Mouse (Mus musculus) small intestine, adult 2 months (tissue): ENCODE data around the gene Pmepa1. TPM values are rescaled to one million over a fixed set of nuclear protein-coding genes. Genes with fewer than 3 reads are reported as not detected.

Experiments
- H3K27ac ChIP-seq: fragments of 200-500 bp; 2 replicates; pipeline ENCODE4 v1.5.1; 2012; ENCODE audit warnings: low read depth, low read length, control low read depth, inconsistent platforms; ENCODE audit not compliant: insufficient read depth
- H3K27me3 ChIP-seq: fragments of 200-500 bp; 2 replicates; pipeline ENCODE4 v1.6.1; 2012; ENCODE audit warnings: mild to moderate bottlenecking, moderate library complexity, low read length, inconsistent platforms; ENCODE audit not compliant: control insufficient read depth, insufficient read depth
- H3K36me3 ChIP-seq: fragments of 200-500 bp; 2 replicates; pipeline ENCODE4 v1.6.1; 2012; ENCODE audit warnings: mild to moderate bottlenecking, low read length, control low read depth, inconsistent platforms; ENCODE audit not compliant: control insufficient read depth, insufficient read depth
- H3K4me1 ChIP-seq: fragments of 200-500 bp; 2 replicates; pipeline ENCODE4 v1.6.1; 2012; ENCODE audit warnings: low read length, inconsistent platforms, mixed read lengths; ENCODE audit not compliant: control insufficient read depth, insufficient read depth, insufficient read length
- H3K4me3 ChIP-seq: fragments of 200-500 bp; 2 replicates; pipeline ENCODE4 v1.5.1; 2012; ENCODE audit warnings: low read depth, mild to moderate bottlenecking, control low read depth, inconsistent platforms, low read length, moderate library complexity
- CTCF ChIP-seq: fragments of 200-500 bp; IDR thresholded peaks from 2 replicates; pipeline ENCODE4 v1.5.1; 2012; ENCODE audit warnings: low read depth, mild to moderate bottlenecking, control low read depth, inconsistent platforms, low read length, moderate library complexity, mixed read lengths; ENCODE audit not compliant: insufficient replicate concordance, insufficient read length; ENCODE audit errors: extremely low read depth
- POLR2A ChIP-seq: fragments of 200-500 bp; IDR thresholded peaks from 2 replicates; pipeline ENCODE4 v1.6.1; 2012; ENCODE audit warnings: low read depth, mild to moderate bottlenecking, control low read depth, inconsistent platforms, low read length, moderate library complexity
- WGBS: fragments of 180-500 bp; shearing (Covaris S2); methylation state at CpG from one replicate; pipeline ENCODE4 v1.1.7; 2018; 5-methylcytosine and 5-hydroxymethylcytosine counted together
- polyA plus RNA-seq: library from polyadenylated mRNA; depleted of rRNA; stranded (reverse); fragments of >200 nt; gene quantifications from 2 replicates; pipeline ENCODE4 v1.2.3, GENCODE M21; 2012

Gene Pmepa1
- polyA plus RNA-seq, 1 experiment, result 93.7 TPM

- 68% methylated on average over 26 of the region's 26 CpGs for WGBS
- Histone ChIP-seq H3K4me1 (peaks cover 43% of the 10 kb centered on the region), H3K36me3 (no peaks in the 10 kb centered on the region), H3K27me3 (no peaks in the 10 kb centered on the region), H3K27ac (no peak overlapping the region), H3K4me3 (no peak overlapping the region)
- no peak for TF ChIP-seq POLR2A
- no peak for TF ChIP-seq CTCF
Measured at GRCm38 (mm10) chr2:173253761-173254662, 22.3 kb downstream of the Pmepa1 start.

DNA sequence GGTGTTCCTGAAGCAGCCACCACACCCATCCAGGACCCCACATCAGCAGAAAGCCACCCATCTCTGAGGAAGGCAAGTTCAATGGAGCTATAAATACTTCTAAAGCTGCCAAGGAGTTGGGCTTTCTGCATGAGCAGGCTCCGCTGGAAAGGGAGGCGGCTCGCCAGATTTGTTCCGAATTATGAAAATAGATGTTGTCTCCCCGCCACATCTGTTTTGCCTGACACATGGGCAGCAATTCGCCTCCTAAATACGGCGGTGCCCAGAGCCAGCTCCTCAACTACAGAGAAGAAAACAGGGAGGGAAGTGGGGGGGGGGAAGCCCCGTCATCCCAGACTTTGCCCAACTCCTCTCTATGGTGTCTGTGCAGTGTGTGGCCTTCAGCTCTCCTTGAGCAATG is 24.7 kb downstream of the Pmepa1 start:
- Histone ChIP-seq H3K36me3 (no peaks in the 10 kb centered on the region), H3K4me1 (peaks cover 30% of the 10 kb centered on the region), H3K27ac (no peak overlapping the region), H3K4me3 (no peak overlapping the region), H3K27me3 (no peaks in the 10 kb centered on the region)
- TF ChIP-seq CTCF, result no peak
- 64% methylated on average over 9 of the region's 9 CpGs for WGBS

DNA sequence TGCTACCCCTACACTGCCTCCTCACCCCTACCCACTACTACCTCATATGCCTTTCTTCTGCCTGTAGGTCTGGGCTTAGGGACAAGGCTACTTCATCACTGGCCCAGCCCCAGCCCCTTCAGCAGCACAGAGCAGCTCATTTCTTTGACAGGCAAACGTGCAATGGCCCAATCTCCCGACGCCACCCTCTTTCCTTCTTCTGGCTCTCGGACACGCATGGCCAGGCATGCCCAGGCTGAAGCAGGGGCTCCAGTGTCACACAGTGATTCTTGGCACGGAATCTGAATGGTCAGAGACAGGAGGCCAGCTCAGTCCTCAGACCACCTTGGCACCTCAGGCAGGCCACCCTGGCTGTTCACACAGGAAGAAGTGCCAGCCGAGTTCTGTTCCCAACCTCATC is 25.2 kb downstream of the Pmepa1 start:
- WGBS, result 78% methylated on average over 7 of the region's 7 CpGs
- H3K36me3 ChIP-seq, result no peaks in the 10 kb centered on the region
- peaks cover 31% of the 10 kb centered on the region for H3K4me1 ChIP-seq
- no peaks in the 10 kb centered on the region for H3K27me3 ChIP-seq
- TF ChIP-seq POLR2A, result no peak
- TF ChIP-seq CTCF, result no peak
- H3K4me3 ChIP-seq, result no peak overlapping the region
- no peak overlapping the region for H3K27ac ChIP-seq

GRCm38 (mm10) chr2:173250411-173250810 is 25.9 kb downstream of the Pmepa1 start:
- H3K27me3 ChIP-seq, result no peaks in the 10 kb centered on the region
- H3K36me3 ChIP-seq, result no peaks in the 10 kb centered on the region
- WGBS, result 42% methylated on average over 2 of the region's 2 CpGs
- no peak overlapping the region for H3K4me3 ChIP-seq
- peaks cover 30% of the 10 kb centered on the region for H3K4me1 ChIP-seq
- no peak overlapping the region for H3K27ac ChIP-seq
- no peak for TF ChIP-seq CTCF
- TF ChIP-seq POLR2A, result no peak

DNA sequence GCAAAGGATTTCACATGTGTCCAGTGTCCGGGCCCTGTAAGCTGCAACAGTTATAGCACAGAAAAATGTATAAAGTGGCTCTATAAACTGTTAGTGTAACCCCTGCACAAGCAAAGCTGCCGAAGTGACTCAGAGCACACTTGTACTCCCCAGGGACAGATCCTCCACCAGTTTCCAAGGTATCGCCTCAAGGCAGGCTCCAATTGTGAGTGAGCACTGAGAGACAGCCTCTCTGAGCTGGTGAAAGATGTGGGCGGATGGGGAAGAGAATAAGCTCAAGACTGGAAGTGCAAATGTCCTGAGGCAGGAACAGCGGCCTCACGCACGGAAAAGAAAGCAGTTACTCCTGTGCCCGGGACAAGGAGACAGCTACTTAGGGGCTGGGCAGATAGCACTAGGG is 26.4 kb downstream of the Pmepa1 start:
- TF ChIP-seq CTCF (no peak), POLR2A (no peak)
- Histone ChIP-seq H3K27me3 (no peaks in the 10 kb centered on the region), H3K4me1 (peaks cover 26% of the 10 kb centered on the region), H3K4me3 (no peak overlapping the region), H3K36me3 (no peaks in the 10 kb centered on the region), H3K27ac (no peak overlapping the region)
- 85% methylated on average over 8 of the region's 8 CpGs for WGBS

GRCm38 (mm10) chr2:173249386-173249785 is 26.9 kb downstream of the Pmepa1 start:
- H3K4me1 ChIP-seq, result peaks cover 23% of the 10 kb centered on the region
- H3K36me3 ChIP-seq, result no peaks in the 10 kb centered on the region
- no peaks in the 10 kb centered on the region for H3K27me3 ChIP-seq
- 70% methylated on average over 3 of the region's 3 CpGs for WGBS
- no peak overlapping the region for H3K27ac ChIP-seq
- TF ChIP-seq CTCF (no peak), POLR2A (no peak)
- H3K4me3 ChIP-seq, result no peak overlapping the region

GRCm38 (mm10) chr2:173248822-173249221 is 27.5 kb downstream of the Pmepa1 start:
- Histone ChIP-seq H3K4me1 (peaks cover 25% of the 10 kb centered on the region), H3K27ac (no peak overlapping the region)
- 84% methylated on average over 7 of the region's 7 CpGs for WGBS

GRCm38 (mm10) chr2:173247911-173248310 is 28.4 kb downstream of the Pmepa1 start:
- Histone ChIP-seq H3K4me3 (no peak overlapping the region), H3K36me3 (no peaks in the 10 kb centered on the region), H3K27ac (no peak overlapping the region), H3K4me1 (peaks cover 32% of the 10 kb centered on the region), H3K27me3 (no peaks in the 10 kb centered on the region)
- 47% methylated on average over 2 of the region's 2 CpGs for WGBS
- TF ChIP-seq CTCF (no peak), POLR2A (no peak)

More at GRCm38 (mm10) chr2:173248822-173249221, 27.5 kb downstream of the Pmepa1 start:
- Histone ChIP-seq H3K27me3 (no peaks in the 10 kb centered on the region), H3K36me3 (no peaks in the 10 kb centered on the region), H3K4me3 (no peak overlapping the region)
- TF ChIP-seq POLR2A, result no peak
- TF ChIP-seq CTCF, result no peak
